Mouse (Mus musculus) right cerebral cortex, postnatal 36 days (tissue): ENCODE measurements around the gene Ccnd3.

Source experiments
- DNase-seq, 2 experiments: peaks; one replicate each; pipeline ENCODE4 v3.0.0; 2022; ENCODE audit warnings: low spot score in 2 of 2, mixed read lengths in 1 of 2

Ccnd3 gene

DNA sequence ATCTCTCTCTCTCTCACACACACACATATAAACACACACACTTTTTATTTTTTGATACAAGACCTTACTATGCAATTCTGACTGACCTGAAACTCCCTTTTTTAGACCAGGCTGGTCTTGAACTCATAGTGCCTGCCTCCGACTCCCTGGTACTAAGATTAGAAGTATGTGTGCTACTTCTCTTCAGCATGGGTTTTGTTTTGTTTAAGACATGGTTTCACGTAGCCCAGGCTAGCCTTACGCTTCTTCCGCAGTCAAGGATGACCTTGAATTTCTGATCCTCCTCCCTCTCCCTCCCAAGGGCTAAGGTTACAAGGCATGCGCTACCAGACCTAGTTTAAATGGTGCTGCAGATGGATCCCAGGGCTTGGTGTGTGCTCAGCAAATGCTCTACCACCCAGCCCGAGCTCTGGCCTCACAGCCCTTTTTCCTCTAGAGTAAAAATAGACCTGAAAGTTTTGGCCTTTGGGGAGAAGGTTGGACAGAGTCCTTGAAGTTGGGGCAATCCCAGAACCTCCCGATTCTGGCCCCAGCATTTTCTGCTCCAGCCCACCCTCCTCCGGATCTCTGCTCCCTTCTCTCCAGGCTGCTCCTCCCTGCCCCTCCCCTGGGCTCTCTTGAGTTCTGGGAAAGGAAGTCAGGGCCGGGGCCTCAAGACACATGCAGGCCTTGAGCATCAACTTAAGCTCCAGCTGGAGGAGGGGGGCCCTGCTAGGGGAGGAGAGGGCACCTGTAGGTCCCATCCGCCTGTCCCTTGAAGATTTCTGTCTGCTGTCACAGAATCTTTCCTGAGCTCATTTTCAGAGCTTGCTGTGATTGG, 8.3 kb downstream of the Ccnd3 start:
- no peak for DNase-seq

DNA sequence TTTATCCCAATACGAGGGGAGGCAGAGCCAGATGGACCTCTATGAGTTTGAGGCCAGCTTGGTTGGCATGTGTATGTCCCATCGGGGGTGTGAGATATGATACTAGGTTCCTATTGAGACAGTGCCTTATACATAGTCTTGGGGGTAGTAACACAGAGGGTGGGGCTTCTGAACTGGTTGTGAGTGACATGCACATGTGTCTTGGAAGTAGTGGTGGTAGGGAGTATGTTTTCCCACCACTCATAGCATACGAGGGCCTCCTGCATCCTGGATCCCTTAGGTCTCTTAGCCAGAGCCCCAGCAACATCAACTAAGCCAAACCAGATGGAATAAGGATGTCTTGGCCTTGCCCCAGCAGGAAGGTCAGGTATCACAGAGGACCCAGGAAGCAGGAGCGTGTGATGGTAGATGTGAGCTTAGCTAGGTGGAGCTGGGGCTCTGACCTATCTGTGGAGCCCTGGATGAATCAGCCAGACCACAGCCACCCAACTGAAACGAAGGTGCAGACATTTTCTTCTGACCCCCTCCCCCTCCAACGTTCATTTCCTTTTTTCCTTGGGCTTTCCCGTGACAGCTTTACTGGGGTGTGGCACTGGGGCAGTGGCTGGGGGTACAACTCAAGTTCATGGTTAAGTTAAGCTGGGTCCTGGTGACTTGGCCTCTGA, 10.5 kb downstream of the Ccnd3 start:
- DNase-seq, result no peak

DNA sequence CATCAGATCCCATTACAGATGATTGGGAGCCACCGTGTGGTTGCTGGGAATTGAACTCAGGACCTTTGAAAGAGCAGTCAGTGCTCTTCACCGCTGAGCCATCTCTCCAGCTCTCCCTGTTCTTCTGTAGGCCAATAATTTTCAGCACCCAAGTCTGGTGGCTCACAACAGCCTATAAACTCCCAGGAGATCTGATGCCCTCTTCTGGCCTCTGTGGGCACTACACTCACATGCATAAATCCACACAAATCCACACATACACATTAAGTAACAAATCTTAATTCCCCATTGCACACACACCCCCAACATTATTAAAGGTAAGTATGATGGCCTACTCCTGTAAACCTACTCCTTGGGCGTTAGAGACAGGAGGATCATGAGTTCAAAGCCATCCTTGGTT, 11.4 kb downstream of the Ccnd3 start:
- DNase-seq, result no peak

DNA sequence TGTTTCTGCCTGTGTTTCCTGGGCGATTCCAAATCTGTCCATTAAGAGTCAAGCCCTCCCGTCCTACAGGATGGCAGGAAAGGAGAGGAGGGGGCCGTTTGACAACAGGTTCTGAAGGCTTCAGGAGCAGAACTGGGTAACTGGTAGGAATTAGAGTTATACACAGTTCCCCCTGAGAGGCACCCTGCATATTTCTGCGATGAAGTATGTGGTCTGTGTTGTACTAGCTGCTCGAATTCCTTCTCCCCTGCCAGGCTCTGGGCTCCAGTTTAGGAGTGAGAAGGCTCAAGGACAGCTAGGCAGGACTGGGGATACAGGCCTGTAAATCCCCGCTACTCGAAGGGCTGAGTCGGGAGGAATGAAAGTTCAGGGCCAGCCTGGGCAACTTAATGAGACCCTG, 13.4 kb downstream of the Ccnd3 start:
- DNase-seq, result no peak

DNA sequence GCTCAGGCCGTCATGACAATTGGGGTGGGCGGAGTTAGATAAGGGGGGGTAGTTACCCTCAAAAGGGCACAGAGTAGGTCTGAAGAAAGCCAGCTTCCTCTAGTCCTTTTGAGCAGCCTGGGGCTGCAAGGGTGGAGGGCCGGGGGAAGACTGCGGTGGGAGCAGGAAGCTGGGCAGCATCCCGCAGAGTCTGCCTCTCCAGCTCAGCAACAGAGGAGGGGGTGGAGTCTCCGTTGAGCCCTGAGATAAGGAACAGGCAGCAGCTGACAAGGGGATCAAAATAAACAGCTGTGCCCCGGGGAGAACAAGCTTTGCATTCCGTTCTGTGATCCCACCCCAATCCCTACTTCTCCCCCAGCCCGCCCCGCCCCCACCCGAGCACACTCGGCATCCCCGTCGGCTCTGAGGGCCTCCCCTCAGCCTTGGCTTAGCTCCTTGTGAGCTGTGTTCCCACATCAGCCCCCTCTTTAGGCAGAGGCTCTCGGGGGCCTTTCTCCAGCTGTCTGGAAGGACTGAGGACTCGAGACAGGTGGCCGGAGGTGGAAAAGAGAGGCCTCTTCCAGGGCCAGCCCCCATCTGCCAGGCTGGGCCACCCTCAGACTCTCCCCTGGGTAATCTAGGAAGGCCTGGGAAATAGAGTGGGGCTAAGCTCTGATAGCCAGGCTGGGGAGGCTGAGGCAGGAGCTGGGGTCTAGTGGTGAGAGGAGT, 16.9 kb downstream of the Ccnd3 start:
- DNase-seq, result no peak

DNA sequence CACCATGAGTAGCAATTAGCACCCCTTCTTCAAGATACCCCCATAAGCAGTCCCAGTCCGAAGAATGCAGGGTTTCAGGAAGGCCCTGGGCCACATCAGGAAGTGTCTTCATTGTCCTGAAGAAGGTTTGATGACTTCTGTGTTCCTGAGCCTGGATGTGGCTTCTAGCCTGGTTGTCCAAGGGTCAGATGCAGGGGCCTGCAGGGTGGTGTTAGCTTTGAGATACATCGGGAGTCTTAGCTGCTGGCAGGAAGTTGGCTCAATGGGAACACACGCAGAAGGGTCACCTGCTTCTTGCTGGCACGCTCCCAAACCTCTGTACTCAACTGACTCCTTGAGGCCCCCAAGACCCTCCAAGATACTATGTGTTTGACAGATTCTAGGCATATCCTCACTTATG, 17.7 kb downstream of the Ccnd3 start:
- no peak for DNase-seq

DNA sequence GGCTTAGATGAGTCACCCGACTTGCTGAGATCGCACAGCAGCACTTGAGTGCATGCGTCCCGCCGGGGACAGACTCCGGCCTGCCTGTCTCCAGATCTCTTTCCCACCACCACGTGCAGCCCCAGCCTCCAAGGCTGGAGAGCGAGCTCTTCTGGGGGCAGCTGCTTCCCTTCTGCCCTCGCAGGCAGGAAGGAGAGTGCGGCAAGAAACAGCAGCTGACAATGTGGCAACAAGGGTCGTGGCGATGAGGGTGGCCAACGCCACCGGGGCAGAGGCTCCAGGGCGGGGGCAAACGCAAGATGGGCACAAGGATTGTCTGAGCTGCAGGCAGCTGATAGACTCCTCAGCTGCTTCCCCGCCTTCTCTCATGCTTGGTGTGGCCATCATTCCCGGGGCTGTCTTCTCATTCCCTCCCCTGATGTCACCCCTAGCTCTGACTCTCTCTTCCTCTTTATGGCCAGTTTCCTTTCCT, 18.4 kb downstream of the Ccnd3 start:
- DNase-seq, result no peak

DNA sequence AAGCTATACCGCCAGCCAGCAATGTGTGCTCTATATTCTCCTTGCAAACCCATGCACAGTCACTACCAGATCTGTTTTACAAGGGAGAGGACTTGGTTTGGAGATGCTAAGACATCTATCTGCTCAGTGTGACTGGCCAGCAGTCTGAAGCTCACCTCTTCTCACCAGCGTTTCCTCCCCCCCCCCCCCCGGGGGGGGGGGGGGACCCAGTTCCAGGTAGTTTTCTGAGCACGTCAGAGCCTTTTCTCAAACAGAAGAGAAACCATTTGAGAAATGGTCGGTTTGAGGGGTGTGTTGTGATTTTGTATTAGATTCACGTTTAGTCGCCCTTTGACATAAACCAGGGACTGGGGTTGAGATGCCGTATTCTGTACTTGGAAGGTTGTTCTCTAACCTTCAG, 19.2 kb downstream of the Ccnd3 start:
- DNase-seq, result no peak

DNA sequence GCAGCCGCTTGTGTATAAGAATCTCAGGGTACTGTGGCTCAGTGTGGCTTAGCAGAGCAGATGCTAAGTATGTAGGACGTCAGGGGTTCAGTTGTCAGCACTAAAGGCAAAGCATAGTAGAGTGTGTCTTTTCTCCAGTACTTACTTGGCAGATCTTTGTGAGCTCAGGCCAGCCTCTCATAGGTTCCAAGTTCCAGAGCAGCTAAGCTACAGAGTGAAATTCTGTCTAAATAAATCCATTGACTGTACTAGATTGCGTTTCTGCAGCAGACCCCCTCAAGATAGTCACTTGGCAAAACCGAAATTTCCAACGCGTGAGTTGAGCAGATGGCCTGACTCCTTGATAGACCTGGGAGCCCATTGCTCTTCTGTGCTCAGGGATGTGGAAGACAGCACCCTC, 20.1 kb downstream of the Ccnd3 start:
- no peak for DNase-seq

DNA sequence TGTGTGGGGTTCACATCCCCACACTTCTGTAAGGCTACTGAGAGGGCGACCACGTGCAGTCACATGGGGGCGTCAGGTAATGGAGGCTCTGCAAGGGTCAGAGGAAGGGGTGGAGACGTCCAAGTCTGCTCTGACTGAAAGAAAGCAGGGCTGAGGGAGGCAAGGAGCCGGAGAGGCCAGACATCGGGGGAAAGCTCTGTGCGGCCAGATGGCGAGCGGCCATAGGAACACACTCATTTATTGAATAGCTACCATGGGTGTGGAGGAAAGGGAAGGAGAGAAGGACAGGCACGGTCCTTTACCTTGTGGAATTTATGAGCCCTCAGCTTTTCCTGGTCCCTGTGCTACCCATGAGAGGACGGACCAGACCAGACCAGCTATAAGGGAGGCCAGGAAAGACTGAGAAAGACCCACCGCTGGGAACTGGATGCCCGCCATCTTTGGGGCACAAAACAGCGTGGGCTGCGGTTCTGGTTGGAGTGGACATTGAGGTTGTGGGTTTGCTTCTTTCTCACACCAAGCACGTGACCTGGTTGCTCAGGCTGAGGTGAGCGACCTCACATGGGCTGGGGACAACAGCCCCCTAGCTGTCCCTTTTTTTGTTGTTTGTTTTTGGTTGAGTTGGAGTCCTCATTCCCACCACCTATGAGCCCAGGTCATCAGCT, 22.1 kb downstream of the Ccnd3 start:
- DNase-seq, result no peak

DNA sequence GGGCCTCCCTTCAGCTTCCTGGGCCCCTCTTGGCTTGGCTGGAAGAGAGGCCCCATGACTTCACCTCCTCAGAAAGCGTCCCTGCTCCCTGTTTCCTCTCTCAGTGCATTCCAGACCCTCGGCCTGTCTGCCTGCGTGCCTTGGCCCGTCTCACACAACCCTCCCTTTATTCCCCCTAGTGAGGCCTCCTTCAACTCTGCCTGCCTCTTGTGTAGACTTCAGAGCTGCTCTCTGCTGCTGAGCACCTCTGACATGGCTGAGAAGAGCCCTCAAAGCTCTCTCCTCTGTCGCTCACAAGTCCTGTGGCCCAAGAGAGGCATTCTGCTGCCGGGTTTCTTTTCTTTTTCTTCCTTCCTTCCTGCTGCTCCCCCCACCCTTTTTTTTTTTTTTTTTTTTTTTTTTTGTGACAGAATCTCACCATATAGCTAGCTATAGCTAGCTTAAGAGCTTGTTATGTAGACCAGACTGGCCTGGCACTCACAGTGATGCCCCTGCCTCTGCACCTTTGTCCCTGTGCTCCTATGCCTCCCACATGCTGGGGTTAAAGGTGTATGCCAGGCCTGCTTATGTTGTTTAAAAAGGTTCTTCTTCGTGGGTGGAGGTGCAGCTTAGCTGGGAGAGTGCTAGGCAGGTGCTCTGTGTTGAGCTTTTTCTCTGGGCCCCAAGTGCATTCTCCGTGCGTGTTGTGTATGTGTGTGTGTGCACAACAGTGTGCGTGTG, 22.9 kb downstream of the Ccnd3 start:
- DNase-seq, result no peak

DNA sequence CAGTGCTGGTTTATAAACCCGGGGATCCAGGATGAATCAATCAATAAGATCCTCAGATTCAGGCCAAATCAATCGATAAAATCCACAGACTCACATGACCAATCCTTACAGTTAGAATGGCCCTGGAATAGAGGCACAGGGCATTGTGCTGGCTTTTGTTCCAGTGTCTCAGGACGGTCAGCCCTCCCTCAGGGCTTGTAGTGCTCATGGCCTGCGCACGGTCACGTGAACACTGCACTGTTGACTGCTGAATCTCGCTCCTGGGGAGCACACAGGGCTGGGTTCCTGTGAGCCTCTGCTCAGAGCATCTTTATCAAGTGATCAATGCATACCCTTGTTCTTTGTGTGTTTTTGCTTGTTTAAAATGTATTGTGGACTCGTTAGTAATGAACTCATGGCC, 24.1 kb downstream of the Ccnd3 start:
- no peak for DNase-seq

DNA sequence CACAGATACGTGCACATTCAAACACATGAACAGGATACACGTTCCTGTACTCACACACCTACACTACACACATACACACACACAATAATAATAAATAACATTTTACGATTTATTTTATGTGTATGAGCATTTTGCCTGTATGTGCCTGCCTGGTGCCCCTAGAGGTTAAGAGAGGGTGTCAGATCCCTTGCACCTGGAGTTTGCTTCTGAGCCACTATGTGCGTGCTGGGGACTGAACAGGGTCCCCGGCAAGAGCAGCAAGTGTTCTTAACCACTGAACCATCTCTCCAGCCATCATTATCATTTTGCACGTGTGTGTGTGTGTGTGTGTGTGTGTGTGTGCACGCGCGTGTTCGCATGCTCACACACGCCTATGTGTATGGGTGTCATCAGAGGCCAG, 24.7 kb downstream of the Ccnd3 start:
- DNase-seq, result no peak

DNA sequence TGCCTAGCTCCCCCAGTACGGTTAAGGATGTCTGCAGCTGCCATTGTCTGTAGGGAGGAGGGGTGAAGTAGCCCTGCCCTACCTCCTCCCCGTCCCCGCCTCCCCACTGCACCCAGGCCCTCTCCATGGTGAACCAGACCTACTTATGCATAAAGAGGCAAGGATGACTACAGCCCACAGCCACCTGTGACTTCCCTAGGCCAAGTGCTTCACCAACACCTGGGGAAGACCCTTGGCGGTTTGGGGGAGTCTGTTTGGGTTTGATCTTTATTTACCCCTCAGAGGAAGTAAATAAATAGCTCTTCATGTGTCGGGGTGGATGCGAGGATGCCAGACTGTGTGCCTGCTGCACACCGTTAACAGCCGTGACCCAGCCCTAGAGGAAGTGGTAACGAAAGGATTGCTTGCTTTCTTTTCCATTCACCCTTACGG, 26.6 kb downstream of the Ccnd3 start:
- no peak for DNase-seq

DNA sequence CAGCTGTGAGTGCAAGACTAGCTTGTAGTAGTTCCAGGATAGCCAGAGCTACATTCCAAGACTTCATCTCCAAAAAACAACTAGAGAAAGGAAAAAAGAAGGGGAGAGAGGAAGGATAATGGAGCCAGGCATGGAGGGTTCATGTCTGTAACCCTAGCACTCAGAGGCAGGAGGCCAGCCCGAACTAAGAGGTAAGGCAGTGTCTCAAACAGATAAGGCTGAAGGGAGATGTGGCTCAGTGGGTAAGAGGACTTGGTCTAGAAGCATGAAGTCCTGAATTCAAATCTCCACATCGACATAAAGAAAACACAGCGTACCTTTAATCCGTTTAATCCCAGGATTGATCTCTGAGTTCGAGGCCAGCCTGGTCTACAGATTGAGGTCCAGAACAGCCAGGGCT, 27.5 kb downstream of the Ccnd3 start:
- no peak for DNase-seq

DNA sequence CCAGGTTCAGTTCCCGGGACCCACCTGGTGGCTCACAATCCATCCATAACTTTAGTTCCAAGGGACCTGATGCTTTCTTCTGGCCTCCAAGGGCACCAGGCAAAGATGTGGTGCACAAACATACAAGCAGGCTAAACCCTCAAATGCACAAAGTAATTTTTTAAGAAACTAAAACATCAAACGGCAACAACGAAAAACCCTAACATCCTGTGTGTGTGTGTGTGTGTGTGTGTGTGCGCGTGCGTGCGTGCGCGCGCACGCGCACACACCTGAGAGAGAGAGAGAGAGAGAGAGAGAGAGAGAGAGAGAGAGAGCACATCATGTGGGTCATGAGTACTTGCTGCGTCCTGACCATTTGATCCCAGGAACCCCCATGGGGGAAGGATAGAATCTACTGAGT, 28.8 kb downstream of the Ccnd3 start:
- no peak for DNase-seq

DNA sequence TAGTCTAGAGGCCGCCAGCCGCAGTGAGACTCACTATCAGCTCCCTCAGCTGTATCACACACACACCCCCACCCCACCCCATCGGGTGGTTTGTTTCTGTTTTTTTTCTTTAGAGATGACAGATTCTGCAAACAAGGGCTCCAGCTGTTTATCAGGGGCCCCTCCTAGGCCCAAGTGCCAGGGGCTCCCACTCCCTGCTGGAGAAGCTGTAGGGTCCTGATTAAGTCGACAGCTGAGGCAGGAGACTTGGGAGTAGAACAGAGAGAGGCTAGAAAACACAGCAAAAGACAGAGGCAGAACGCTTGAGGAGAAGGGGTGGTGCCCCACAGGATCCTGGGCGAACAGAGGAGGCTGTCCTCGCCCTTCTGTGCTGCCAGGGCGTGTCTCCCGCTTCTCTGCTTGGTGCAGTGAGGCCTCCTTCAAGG, 31.0 kb downstream of the Ccnd3 start:
- DNase-seq, result no peak

DNA sequence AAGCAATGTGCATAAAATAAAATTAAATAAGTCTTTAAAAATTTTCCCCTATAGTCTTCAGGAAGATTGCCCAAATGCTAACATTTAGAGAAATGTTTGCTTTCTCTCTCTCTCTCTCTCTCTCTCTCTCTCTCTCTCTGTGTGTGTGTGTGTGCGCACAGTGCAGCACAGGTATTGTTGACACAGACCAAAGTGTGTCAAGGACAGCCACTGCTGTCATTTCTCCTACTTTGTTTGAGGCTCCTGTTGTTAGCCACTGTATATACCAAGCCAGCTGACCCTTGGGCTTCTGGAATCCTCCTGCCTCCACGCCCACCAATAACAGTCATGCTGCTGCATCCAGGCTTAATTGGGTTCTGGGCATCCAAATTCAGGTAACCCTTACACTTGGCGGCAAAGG, 33.2 kb downstream of the Ccnd3 start:
- no peak for DNase-seq

DNA sequence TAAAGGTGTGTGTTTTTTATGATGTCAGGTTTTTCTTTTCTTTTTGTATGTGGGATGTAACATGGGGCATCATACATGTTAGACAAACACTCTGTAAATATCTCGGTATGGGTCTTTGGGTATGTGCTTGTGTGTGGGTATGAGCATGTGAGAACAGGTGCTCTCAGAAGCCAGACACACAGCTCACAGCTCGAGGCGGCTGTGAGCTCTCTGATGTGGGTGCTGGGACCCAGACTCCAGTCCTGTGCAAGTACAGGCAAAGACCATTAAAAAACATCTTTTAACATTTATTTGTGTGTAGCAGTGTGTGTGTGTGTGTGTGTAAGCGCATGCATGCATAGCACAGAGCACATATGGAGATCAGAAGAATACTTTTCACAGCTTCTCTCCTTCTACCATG, 34.3 kb downstream of the Ccnd3 start:
- DNase-seq, result no peak

DNA sequence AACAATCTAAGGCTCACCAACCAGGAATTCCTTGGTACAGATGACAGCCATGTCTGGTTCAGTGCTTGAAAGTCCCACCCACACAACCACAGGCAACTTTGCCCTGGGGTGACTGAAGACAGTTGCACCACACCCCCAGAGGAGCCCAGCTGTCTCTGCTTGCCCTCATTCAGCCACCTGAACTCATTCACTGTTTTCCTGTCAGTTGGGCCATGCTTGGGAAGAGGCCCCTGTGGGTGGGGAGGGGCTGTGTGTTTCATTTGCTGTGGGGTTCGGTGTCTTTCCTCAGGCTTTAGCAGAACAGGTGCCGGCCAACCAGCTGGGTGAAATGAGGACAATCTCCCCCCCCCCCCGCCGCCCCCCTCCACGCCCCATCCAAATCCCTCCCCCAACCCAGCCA, 37.2 kb downstream of the Ccnd3 start:
- no peak for DNase-seq

DNA sequence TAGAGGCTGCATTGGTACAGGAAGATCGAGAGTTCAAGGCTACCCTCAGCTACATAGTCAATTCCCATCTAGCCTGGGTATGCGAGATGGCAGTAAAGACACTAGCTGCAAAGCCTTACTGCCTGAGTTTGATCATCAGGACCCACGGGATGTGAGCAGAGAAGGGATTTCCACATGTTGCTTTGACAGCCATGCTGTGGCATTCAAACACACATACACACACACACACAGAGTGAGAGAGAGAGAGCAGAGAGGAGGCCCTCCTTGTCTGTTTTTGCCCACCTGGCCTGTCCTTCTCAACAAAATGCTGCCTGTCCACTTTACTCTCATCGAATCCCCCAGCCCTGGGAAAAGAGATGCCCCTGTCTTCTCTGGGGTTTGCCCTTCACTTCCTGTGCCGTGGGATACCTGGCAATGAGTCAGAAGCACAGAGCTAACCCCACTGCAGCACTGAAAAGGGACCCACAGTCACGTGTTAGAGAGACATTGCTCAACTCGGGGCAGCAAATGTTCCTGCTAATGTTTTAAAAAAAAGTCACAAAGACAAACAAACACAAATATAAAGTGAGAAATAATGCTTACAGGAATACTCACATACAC, 38.3 kb downstream of the Ccnd3 start:
- no peak for DNase-seq
